Mouse (Mus musculus): ENCODE data around the gene Lamc1. TPM values are rescaled to one million over a fixed set of nuclear protein-coding genes. Genes with fewer than 3 reads are reported as not detected.
"Not testable (repeated sequence)": the region's sequence is repeated elsewhere in the genome, so short reads cannot be mapped to it uniquely, and the experiment has no call there.

The Lamc1 gene
- polyA plus RNA-seq, 1 experiment from 2014 or later, result 35.5 TPM

DNA sequence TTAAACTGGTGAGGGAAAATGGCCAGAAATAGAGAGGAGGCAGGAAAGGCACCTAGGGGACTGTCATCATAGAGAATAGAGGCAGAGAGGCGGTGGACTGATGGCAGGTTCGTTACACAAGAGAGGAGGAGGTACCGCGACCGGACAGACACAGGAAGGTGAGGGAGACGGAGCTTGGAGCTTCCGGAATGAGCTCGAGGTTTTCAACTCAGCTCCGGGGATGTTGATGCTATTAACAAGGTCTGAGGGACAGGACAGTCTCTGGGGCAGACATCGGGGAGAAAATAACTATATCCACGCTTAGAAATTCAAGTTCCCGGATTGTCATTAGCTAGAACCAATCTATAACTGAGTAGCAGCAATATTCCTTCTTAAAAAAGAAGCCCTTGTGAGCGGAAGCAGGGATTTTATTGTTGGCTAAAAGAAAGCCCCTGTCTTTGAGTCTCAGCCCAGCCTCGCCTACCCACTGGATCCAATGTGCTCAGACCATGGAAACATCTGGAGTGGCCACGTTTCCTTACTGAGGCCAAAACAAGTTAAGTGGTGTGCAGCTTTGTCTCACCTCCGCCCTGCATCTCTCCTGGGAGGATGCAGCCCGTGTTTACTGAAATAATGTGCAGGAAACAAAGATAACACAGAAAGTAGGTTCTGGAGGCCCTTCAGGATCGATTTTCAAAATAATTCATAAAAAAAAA is 21.3 kb upstream of the Lamc1 start:
- no peak overlapping the region for H3K9ac ChIP-seq
- no peak overlapping the region for H3K4me3 ChIP-seq
- H3K4me1 ChIP-seq, result no peaks in the 10 kb centered on the region
- no peaks in the 10 kb centered on the region for H3K9me3 ChIP-seq
- H3K27ac ChIP-seq, result no peak overlapping the region
- no peaks in the 10 kb centered on the region for H3K36me3 ChIP-seq
- WGBS, result 65% methylated on average over 18 of the region's 18 CpGs
- H3K27me3 ChIP-seq, result no peaks in the 10 kb centered on the region
- ATAC-seq (ENCODE audit: low FRiP score, low read depth), result no peak
- H3K4me2 ChIP-seq (replicated peaks), result no peak overlapping the region

DNA sequence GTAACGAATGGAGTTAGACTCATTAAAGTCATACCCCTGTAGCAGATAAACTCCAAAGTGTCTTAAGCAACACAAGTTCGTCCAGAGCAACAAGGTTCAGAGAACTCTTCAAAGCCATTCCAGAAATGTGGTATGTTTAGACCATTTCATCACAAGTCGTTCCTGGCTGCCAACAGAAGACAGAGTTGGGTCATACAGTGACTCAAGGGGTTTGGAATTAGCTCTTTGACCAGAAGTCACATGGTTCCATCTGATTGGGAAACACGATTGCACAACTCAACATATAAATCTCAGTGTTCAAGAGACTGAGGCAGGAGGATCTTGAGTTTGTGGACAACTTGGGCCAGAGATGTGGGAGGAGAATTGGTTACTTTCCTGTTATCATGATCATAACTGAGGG is 18.4 kb upstream of the Lamc1 start:
- ATAC-seq (ENCODE audit: low FRiP score, low read depth), result no peak
- Histone ChIP-seq H3K36me3 (no peaks in the 10 kb centered on the region), H3K27ac (no peak overlapping the region), H3K27me3 (no peaks in the 10 kb centered on the region), H3K4me1 (no peaks in the 10 kb centered on the region), H3K9me3 (no peaks in the 10 kb centered on the region), H3K4me2 (replicated peaks) (no peak overlapping the region), H3K9ac (no peak overlapping the region), H3K4me3 (no peak overlapping the region)
- WGBS, result 72% methylated on average over 4 of the region's 4 CpGs

DNA sequence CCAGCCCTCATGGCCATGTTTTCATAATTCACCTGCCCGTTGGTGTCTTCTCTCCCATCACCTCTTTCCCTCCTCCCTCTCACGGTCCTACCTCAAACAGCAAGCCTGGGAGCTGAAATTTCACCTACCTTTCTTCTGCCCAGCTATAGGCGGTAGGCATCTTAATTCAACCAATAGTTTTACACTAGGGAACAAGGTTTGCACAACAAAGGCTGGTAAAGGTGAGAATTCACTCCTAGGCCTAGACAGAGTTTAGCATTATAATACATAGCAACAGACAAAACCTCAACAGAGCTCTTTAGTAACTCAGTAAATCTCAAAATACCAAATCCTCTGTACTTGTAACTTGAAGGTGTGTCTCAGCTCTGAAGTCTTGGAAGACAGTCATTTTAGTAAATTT is 15.1 kb upstream of the Lamc1 start:
- 57% methylated on average over 3 of the region's 3 CpGs for WGBS
- no peaks in the 10 kb centered on the region for H3K9me3 ChIP-seq
- H3K27me3 ChIP-seq, result no peaks in the 10 kb centered on the region
- H3K27ac ChIP-seq, result no peak overlapping the region
- no peak overlapping the region for H3K4me3 ChIP-seq
- H3K9ac ChIP-seq, result no peak overlapping the region
- no peak for ATAC-seq (ENCODE audit: low FRiP score, low read depth)
- H3K4me1 ChIP-seq, result no peaks in the 10 kb centered on the region
- H3K4me2 ChIP-seq (replicated peaks), result no peak overlapping the region
- H3K36me3 ChIP-seq, result no peaks in the 10 kb centered on the region

DNA sequence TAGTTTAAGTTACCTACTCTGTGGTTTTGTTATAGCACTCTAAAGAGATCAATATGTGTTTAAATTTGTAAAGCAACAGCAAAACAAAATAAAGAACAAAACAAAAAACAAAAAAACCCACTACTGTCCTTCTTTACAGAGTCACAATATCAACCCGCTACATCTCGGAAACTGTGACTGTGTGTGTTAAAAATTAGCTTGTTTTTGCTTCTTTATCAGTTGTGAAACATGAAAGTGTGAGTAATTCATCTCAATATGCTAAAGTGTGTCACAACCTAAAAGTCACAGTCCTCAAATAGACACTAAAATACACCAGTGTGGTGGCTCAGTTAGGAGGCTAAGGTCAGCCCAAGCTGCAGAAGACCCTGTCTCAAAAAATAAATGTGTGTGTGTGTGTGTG is 14.5 kb upstream of the Lamc1 start:
- Histone ChIP-seq H3K4me3 (no peak overlapping the region), H3K4me1 (no peaks in the 10 kb centered on the region), H3K9ac (no peak overlapping the region), H3K27me3 (no peaks in the 10 kb centered on the region), H3K36me3 (no peaks in the 10 kb centered on the region), H3K27ac (no peak overlapping the region), H3K4me2 (replicated peaks) (no peak overlapping the region), H3K9me3 (no peaks in the 10 kb centered on the region)
- WGBS, result 87% methylated on average over 2 of the region's 2 CpGs
- no peak for ATAC-seq (ENCODE audit: low FRiP score, low read depth)

DNA sequence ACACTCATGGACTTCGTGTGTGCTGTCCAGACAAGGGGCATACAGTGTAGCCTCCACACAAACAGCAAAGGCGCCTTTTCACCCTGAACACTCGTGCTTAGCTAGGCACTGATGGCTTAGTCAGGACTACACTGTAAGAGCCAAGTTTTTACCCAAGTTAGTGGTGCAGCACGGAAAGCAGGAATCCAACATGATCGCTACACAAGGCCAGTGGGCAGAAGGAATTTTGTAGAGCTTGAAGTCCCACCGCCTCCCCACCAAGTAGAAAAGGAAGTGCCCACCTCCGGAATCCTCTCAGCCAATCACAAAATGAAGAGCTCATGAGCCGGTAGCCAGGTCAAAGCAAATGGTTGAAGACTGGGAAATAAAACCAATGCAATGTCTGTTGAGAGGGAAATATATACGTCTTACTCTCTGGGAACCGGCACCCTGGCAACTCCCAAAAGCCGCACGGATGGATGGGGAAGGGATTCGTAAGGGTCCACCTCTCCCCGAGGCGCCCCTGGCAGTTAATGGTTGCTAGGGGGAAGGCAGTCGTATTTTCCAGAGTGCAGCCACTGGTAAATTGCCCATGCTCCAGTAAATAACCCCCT is 13.2 kb upstream of the Lamc1 start:
- Histone ChIP-seq H3K9ac (no peak overlapping the region), H3K9me3 (no peaks in the 10 kb centered on the region), H3K4me3 (peak overlapping the region; percentile 12; the same call in 1 of the 2 replicates), H3K36me3 (no peaks in the 10 kb centered on the region), H3K27ac (no peak overlapping the region), H3K27me3 (no peaks in the 10 kb centered on the region), H3K4me1 (no peaks in the 10 kb centered on the region), H3K4me2 (replicated peaks) (peak overlapping the region; percentile 30)
- no peak for ATAC-seq (ENCODE audit: low FRiP score, low read depth)
- 73% methylated on average over 16 of the region's 16 CpGs for WGBS

DNA sequence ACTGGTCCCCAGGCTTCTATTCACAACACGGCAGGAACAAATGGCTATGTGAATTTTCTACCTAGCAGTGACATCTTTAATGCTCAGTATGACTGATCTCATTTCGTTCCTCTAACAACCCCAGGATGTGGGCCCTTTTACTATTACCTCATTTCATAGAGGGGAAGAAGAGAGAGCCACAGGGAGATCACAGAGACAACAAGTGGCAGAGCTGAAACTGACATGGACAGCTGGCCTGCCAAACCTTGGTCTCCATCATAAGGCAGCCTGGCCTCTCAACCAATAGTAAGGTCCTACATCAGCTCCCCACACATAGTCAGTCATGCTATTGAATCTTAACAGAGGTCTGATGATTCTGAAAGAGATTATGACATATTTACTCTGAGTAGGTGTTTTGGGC is 12.4 kb upstream of the Lamc1 start:
- 79% methylated on average over 2 of the region's 2 CpGs for WGBS
- Histone ChIP-seq H3K4me1 (no peaks in the 10 kb centered on the region), H3K36me3 (no peaks in the 10 kb centered on the region), H3K4me2 (replicated peaks) (no peak overlapping the region), H3K9ac (no peak overlapping the region), H3K9me3 (no peaks in the 10 kb centered on the region), H3K4me3 (no peak overlapping the region), H3K27me3 (no peaks in the 10 kb centered on the region), H3K27ac (no peak overlapping the region)
- ATAC-seq (ENCODE audit: low FRiP score, low read depth), result no peak

DNA sequence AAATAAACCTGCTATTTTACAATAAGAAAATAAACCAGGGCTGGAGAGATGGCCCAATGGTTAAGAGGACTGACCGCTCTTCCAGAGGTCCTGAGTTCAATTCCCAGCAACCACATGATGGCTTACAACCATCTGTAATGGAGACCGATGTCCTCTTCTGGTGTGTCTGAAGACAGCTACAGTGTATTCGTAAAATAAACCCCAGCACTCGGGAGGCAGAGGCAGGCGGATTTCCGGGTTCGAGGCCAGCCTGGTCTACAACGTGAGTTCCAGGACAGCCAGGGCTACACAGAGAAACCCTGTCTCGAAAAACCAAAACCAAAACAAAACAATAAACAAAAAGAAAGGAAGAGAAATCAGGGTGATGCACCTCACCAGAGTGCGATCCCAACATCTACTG is 2.9 kb upstream of the Lamc1 start:
- H3K27me3 ChIP-seq; ATAC-seq (ENCODE audit: low FRiP score, low read depth); H3K36me3 ChIP-seq; H3K4me3 ChIP-seq; H3K9ac ChIP-seq; H3K4me2 ChIP-seq (replicated peaks); H3K27ac ChIP-seq; H3K9me3 ChIP-seq: not testable (repeated sequence)
- WGBS, result 94% methylated on average over 10 of the region's 10 CpGs
- H3K4me1 ChIP-seq, result peaks cover 15% of the 10 kb centered on the region

DNA sequence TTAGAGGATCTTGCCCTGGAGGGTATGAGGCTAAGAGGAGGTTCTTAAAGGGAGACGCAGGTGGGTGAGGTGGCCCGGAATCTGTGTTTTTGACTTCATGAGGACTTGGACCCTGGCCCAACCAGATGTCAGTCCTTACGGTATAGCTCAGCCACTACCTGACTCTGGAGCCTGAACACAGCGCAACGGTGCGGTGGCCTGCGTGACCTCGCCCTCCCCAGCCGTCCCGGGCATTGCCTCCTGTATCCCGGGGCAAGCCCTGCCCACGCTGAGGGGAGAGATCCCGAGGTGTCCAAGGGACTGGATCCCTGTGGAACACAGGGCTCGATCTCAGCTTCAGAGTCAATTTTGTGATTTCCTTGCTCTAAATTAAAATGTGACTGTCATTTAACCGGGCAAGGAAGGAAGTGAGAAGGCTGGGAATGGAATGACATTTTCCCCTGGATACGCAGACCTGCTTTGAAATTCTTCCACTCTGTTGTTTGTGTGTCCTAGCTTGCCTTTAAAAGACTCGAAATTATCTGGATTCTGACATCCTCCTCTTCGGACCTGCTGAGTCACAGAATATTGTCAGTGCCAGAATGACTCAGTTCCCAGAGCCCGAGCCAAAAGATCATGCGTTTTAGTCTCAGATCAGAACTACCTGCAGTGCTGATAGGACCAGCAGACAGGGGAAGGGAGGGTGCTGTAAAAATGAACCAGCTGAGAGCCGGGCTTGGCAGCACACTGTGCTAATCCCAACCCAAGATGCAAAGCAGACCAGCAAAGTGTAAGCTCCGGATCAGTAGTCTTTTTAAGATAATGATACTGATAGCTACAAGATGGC is 923 bp upstream of the Lamc1 start:
- Histone ChIP-seq H3K27ac (peak overlapping the region; percentile 52), H3K9me3 (no peaks in the 10 kb centered on the region)

DNA sequence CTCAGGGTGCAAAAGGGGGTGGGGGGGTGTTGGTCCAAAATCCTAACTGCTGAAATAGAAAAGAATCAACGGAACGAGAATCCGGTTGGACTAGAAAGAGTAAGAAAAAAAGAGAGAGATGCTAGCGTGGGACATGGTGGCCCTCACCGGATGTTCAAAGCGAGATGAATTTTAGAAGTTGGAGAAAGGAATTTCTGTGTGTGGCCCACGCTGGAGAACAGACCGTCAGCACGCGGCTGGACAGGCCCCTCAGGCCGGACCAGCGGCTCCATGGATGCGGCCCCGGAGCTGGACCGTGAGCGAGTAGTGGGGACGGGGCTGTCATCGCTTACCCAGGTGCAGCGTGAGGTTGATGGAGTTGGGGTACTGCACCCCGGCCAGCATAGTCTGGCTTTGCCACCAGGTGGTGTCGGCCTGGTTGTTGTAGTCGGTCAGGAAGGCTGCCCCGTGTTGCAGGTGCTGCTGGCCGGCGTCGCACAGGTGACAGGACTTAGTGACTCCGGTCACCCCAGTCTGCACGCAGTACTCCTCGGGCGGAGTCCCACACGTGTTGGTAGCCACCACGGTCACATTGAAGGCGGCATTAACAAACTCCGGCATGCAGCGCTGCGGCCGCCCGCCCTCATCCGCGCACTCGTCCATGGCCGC is 666 bp downstream of the Lamc1 start:
- H3K27ac ChIP-seq, result peak overlapping the region; percentile 86
- under 1% methylated on average over 42 of the region's 42 CpGs for WGBS
- peak overlapping the region; percentile 89 for H3K9ac ChIP-seq
- peak; percentile 33; the same call in 1 of the 2 replicates for ATAC-seq (ENCODE audit: low FRiP score, low read depth)
- H3K4me2 ChIP-seq (replicated peaks), result peak overlapping the region; percentile 95
- H3K4me1 ChIP-seq, result peaks cover 39% of the 10 kb centered on the region
- H3K4me3 ChIP-seq, result peak overlapping the region; percentile 96
- H3K27me3 ChIP-seq, result no peaks in the 10 kb centered on the region
- no peaks in the 10 kb centered on the region for H3K36me3 ChIP-seq
- no peaks in the 10 kb centered on the region for H3K9me3 ChIP-seq

More for the DNA sequence above, 923 bp upstream of the Lamc1 start:
- H3K27me3 ChIP-seq, result no peaks in the 10 kb centered on the region
- peak overlapping the region; percentile 60 for H3K9ac ChIP-seq
- peaks cover 28% of the 10 kb centered on the region for H3K4me1 ChIP-seq
- 7% methylated on average over 22 of the region's 22 CpGs for WGBS
- H3K4me2 ChIP-seq (replicated peaks), result peak overlapping the region; percentile 95
- peak; percentile 66 for ATAC-seq (ENCODE audit: low FRiP score, low read depth)
- H3K36me3 ChIP-seq, result no peaks in the 10 kb centered on the region
- H3K4me3 ChIP-seq, result peak overlapping the region; percentile 96

DNA sequence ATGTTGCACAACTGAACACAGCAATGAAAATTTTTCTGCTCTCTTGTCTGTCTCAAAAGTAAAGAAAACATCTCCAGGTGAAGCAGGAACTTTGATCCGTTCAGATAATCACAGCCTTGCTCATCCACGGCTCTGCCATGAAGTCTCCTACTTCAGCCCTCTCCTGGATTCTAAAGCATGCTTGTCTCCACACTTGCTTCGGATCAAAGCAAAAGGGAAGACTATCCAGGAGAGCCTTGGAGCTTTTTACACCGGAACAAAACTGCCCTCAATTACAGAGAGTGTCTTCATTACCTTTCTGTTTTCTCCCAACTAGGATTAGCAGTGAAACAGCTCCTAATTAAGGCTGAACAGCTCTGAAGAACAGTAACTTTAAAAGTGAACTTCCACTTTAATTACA is 1.4 kb downstream of the Lamc1 start:
- Histone ChIP-seq H3K4me3 (peak overlapping the region; percentile 96), H3K9me3 (no peaks in the 10 kb centered on the region), H3K9ac (peak overlapping the region; percentile 89), H3K4me1 (peaks cover 40% of the 10 kb centered on the region), H3K27me3 (no peaks in the 10 kb centered on the region), H3K27ac (no peak overlapping the region), H3K36me3 (peaks cover 4% of the 10 kb centered on the region), H3K4me2 (replicated peaks) (peak overlapping the region; percentile 95)
- 1% methylated on average over 4 of the region's 4 CpGs for WGBS
- no peak for ATAC-seq (ENCODE audit: low FRiP score, low read depth)

DNA sequence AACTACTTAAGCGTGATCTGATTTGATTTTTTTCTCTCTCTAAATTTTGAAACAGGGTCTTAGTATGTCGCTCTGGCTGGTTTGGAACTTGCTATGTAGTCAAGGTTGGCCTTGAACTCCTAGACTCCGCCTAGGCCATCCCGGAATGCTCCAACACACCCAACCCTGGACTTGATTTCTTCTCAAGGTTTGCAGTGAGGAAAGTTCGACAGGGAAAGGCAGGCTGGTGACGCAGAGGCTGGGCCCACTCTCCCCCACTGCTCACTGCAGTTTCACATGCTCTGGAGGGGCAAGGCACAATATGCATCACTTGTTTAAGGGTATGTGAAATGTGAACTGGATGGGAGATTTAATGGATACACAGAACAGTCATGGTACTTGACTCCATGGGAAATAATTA is 3.3 kb downstream of the Lamc1 start:
- Histone ChIP-seq H3K27ac (peak overlapping the region; percentile 3; the same call in 1 of the 2 replicates), H3K4me2 (replicated peaks) (peak overlapping the region; percentile 95), H3K36me3 (peaks cover 12% of the 10 kb centered on the region), H3K4me3 (no peak overlapping the region), H3K9ac (no peak overlapping the region), H3K4me1 (peaks cover 43% of the 10 kb centered on the region), H3K9me3 (no peaks in the 10 kb centered on the region), H3K27me3 (no peaks in the 10 kb centered on the region)
- no peak for ATAC-seq (ENCODE audit: low FRiP score, low read depth)
- WGBS, result 84% methylated on average over 6 of the region's 6 CpGs

DNA sequence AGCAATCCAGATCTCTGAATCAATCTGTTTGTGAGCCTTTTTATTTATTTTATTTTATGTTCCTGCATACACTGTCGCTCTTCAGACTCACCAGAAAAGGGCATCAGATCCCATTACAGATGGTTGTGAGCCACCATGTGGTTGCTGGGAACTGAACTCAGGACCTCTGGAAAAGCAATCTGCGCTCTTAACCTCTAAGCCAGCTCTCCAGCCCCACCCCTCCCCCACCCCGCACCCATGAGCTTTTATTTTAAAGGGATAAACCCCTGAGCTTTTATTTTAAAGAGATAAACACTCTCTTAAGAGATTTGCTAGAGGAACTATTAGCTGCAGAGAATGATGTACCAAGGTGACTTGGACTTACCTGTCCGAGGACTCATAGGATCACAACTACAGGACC is 5.5 kb downstream of the Lamc1 start:
- H3K9ac ChIP-seq, result no peak overlapping the region
- H3K4me3 ChIP-seq, result no peak overlapping the region
- peaks cover 12% of the 10 kb centered on the region for H3K36me3 ChIP-seq
- WGBS, result 82% methylated on average over 4 of the region's 4 CpGs
- ATAC-seq (ENCODE audit: low FRiP score, low read depth), result no peak
- H3K27ac ChIP-seq, result no peak overlapping the region
- H3K4me1 ChIP-seq, result peaks cover 36% of the 10 kb centered on the region
- no peaks in the 10 kb centered on the region for H3K27me3 ChIP-seq
- no peak overlapping the region for H3K4me2 ChIP-seq (replicated peaks)
- no peaks in the 10 kb centered on the region for H3K9me3 ChIP-seq
